Mouse (Mus musculus): ENCODE measurements around the gene Taar6.

Taar6 gene

GRCm38 (mm10) chr10:23985546-23985945 lies at the start of gene Taar6:
Gene Taar6, minus strand, starts transcription at chr10:23985646.
- DNase-seq = no peak

- DNase-seq = no peak
These were observed 45.9 kb upstream of the Taar6 start for GRCm38 (mm10) chr10:24031347-24031746.

GRCm38 (mm10) chr10:24026922-24027321 lies 41.5 kb upstream of the Taar6 start, which contains the start of gene Taar7d:
Gene Taar7d, plus strand, starts transcription at chr10:24027222.
- DNase-seq = no peak

GRCm38 (mm10) chr10:24008143-24008542 lies 22.7 kb upstream of the Taar6 start:
- DNase-seq = no peak

- no peak for DNase-seq
These were observed 21.6 kb upstream of the Taar6 start for GRCm38 (mm10) chr10:24007034-24007433.

- no peak for DNase-seq
These were observed 21.0 kb upstream of the Taar6 start for GRCm38 (mm10) chr10:24006442-24006841.

- no peak for DNase-seq
These were observed 14.2 kb upstream of the Taar6 start, which contains the start of gene Taar7b for GRCm38 (mm10) chr10:23999639-24000038. Gene Taar7b, plus strand, starts transcription at chr10:23999939.

- DNase-seq = no peak
These were observed 7.9 kb upstream of the Taar6 start, which contains the start of gene Taar7a for GRCm38 (mm10) chr10:23993381-23993780. Gene Taar7a, minus strand, starts transcription at chr10:23993481.

- no peak for DNase-seq
These were observed 973 bp upstream of the Taar6 start for GRCm38 (mm10) chr10:23986419-23986818.

GRCm38 (mm10) chr10:23978901-23979705 lies 6.3 kb downstream of the Taar6 start:
- DNase-seq = peak; percentile 22

- no peak for DNase-seq
These were observed 7.5 kb downstream of the Taar6 start for GRCm38 (mm10) chr10:23977958-23978357.

- DNase-seq = no peak
These were observed 14.2 kb downstream of the Taar6 start for GRCm38 (mm10) chr10:23971256-23971655.

- DNase-seq = no peak
These were observed 14.7 kb downstream of the Taar6 start, which contains the start of gene Taar5 for GRCm38 (mm10) chr10:23970656-23971165. Gene Taar5, plus strand, starts transcription at chr10:23970706.

GRCm38 (mm10) chr10:23964921-23965610 lies 20.4 kb downstream of the Taar6 start:
- DNase-seq = no peak

- no peak for DNase-seq
These were observed 22.0 kb downstream of the Taar6 start for GRCm38 (mm10) chr10:23963444-23963843.

GRCm38 (mm10) chr10:23960444-23960915 lies 25.0 kb downstream of the Taar6 start, which contains the start of gene Taar4:
Gene Taar4, plus strand, starts transcription at chr10:23960494.
- no peak for DNase-seq

- DNase-seq = no peak
These were observed 26.4 kb downstream of the Taar6 start for GRCm38 (mm10) chr10:23959071-23959470.

GRCm38 (mm10) chr10:23951714-23952113 lies 33.7 kb downstream of the Taar6 start:
- DNase-seq = peak; percentile 70

- no peak for DNase-seq
These were observed 35.9 kb downstream of the Taar6 start, which contains the start of gene Taar3 for GRCm38 (mm10) chr10:23949508-23950005. Gene Taar3, plus strand, starts transcription at chr10:23949558.

GRCm38 (mm10) chr10:23948026-23948425 lies 37.4 kb downstream of the Taar6 start:
- DNase-seq = no peak

GRCm38 (mm10) chr10:23942465-23942864 lies 43.0 kb downstream of the Taar6 start:
- DNase-seq = no peak

- no peak for DNase-seq
These were observed 47.1 kb downstream of the Taar6 start, which contains the start of gene Taar2 for GRCm38 (mm10) chr10:23938312-23938711. Gene Taar2, plus strand, starts transcription at chr10:23938572.

- DNase-seq = no peak
These were observed 47.8 kb downstream of the Taar6 start for GRCm38 (mm10) chr10:23937613-23938012.

All from cerebellum, adult 11-12 months (tissue).